Mouse (Mus musculus) fibroblast of lung, adult 2 months (primary cell): ENCODE results near the gene Ddr2.
A peak's percentile ranks its signal among the peaks of the same experiment; 100 is the strongest.

ENCODE experiments used
- DNase-seq: peaks from one replicate; pipeline ENCODE4 v3.0.0-alpha.2; 2011; ENCODE audit warnings: low read depth

Gene Ddr2

DNA sequence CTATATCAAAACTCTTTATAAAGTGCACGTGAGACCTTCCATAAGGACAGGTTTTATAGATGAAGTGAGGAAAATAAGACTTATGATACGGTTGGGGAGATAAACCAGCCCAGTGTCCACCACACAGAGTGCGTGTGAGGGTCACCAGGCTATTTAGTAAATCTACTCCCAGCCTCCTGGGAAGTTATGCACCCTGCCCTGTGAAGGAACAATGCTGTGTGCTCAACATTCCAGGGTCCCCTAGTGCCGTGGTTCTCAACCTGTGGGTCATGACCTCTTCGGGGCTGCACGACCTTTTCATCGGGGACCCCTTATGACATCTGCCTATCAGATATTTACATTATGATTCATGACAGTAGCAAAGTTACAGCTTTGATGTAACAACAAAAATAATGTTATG is 162.3 kb downstream of the Ddr2 start:
- DNase-seq = no peak

DNA sequence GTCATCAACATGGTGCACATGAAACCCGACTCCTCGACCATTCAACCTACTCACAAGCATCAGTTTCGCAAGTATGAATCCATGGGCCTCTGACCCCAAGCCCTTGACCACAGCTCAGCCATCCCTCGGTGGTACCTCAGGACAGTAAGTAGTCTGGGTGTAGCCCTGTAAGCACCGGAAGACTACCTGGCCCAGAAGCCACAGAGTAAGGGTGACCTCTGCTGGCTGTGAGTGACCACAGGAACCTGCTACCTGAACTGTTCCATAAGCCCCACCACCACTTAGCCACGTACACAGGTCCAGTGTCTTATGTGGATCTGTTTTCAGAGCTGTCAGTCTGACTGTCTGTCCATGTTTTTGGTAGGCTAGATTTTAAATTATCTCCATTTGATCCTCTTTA is 162.9 kb downstream of the Ddr2 start:
- DNase-seq = no peak

DNA sequence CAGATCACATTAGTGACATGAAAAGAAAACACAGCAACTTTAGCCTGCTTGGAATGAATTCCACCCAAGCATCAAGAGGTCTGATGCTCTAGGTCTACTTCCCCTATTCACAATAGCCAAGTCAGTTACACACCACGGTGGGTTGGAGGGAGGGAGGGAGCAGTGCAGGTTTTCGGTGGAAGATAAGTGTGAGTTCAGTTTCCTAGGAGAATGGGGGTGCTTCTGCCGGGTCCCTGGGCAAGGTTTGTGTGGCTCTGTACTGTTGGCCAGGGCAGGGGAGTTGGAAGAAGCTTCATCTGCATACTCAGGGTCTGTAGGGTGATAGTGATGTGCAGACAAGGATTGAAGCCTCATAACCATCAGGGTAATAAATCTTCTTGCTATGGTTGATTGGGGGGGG is 164.6 kb downstream of the Ddr2 start:
- DNase-seq = no peak

DNA sequence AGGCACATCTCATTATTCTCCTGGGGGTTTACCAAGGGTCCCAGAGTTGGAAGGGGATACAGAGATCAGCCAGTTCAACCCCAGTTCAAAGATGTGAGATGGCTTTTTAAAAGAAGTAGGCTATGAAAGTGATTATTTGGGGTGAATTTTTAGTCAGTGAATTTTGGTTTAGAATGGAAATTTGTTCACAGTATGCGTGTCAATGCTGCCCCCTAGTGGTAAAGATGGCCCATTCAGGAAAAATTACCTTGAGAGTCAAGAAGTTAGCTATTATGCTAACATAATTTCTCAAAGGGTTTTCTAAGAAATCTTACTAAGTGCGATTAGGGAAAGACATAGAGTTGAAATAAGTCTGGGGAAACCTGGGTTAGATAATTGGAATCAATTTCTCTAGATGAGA is 171.2 kb downstream of the Ddr2 start:
- DNase-seq = no peak

DNA sequence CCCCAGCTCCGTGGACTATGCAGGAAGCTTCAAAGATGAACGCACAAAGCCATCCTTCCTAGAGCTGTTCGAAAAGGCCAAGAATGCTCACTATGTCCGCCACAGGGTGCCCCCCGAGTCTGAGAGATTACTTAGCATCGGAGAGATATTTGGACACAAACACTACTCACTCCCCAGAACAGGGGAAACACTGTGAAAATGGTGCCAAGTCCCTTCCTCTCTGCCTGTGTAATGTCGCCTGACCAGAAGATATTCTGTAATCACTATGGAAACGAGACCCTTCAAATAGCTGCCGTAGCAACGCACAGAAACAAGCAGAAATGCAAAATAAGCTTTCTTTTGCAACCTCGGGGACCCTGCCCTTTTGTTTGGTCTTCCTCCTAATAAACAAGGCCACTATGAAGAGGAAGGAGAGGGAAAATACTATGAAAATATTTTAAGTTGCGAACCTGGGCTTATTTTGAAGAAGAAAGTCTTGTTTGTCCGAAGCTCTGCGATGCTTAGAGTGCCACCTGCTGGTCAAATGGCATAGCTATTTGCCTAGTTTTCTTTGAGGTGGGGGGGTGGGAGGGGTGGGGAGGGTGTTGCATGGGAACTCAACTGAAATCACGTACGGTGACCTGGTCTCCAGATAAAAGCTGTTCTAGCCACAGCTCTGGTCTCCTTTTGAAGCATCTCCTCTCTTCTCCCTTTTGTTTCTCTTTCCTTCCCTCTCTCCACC is 176.4 kb downstream of the Ddr2 start:
- DNase-seq = peak; percentile 40

DNA sequence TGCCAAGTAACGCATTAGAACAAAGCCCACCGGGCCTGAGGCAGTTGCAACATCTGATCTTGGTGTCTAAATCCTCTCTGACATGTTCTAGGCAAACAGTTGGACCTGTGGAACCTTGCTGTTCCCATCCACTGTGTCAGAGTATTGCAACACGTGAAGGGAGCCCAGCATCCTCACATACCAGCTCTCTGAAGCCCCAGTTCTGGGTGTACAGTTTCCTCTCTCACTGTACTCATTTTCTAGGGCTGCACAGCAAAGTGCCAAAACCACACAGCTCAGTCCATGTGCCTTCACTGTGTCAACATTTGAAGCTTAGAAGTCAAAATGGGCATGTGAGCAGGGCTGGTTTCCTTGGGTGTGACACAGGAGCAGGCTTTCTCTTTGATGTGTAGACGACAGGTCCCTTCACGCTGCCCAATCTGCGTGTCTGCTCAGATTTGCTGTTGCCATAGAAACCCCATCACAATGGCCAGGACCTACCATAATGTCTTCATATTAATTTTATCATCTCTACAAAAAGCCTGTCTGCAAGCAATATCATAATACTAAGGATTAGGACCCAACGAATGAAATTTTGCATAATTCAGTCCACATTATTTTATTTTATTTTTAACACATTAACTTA is 178.3 kb downstream of the Ddr2 start:
- DNase-seq = no peak

DNA sequence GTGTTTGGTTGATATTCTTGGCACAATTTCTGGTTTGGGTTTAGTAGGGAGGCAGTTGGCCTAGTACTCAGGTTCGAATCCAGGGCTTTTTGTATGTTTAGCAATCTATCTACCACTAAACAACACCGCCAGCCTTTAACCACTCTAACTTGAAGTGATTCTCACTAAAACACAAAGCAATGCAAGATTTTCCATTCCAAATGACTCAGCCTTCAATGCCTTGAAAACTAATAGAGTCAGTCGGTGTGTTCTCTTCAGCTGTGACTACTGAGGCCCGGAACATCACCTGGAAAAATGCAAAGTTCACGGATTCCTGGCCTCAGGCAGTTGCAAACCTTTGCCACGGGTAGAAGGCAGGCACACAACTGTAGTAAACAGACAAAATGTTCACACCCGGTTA is 178.9 kb downstream of the Ddr2 start:
- no peak for DNase-seq

DNA sequence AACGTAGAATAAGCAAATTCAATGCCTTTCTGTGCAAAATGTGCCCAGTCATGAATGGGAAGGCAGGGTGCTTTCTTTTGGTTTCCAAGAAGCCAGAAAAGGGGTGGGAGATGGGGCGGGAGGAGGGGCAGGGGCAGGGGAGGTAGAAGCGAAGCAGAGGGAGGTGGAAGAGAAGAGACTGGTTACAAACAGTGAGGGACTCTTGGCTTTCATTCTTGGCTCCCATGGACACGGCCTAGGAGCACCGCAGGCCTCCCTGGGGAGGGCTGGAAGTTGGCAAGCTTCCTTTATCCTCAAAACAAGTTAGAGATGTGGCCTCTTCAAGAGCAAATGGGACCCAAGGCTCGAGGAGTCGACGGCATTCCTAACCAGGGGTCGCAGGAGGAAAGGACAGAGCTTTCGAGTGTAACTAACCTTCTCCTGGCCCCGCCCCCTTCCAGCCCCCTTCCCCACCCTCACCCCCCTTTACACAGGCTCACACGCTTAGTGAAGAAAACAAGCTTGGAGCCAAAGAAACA is 182.0 kb downstream of the Ddr2 start, which contains the start of gene Ccdc190:
Gene Ccdc190 (plus strand): TSS at position 195 of the 518 bp plus-strand sequence.
- DNase-seq = no peak

DNA sequence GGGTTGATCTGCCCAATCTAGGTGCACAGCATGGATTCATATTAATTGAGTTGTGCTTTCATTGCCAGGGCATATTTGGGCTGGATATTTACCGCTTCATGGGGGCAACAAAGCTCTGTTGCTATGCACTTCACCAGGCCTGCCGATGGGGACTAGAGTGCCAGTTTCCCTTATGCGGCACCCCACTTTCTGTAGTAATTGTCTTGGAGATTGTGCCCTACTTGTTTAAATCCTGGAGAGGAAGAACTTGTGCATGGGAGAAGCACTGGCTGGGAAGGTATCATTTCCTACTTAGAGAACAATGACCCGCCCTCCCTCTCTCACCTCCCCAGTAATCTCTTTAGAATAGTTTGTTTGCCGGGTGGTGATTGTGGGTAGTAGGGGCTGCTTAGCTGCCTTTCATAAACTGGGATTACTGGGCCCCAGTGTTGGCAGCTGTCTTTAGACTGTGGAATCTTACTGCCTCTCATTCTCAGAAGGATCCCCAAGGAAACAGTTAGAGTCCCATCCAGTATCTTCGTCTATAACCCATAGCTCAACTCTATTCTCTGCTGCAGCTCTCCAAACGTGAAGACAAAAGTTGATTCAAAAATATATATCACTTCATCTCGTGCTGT is 182.7 kb downstream of the Ddr2 start:
- DNase-seq = no peak

DNA sequence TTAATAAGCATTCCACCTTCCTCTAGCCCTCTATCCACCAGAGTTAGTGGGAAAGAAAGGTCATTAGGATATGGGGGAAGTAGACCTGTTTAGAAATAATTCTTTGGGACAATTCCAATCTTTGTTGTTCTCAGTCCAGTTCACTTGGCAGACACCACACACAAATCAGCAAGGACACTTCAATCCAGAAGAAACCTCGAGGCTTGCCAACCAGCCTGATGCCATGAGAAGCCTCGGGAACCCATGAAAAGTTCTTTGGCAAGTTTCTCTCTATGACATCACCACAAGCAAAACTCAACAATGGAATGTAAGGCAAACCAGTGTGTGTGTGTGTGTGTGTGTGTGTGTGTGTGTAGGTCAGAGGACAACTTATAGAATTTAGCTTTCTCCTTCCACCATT is 186.0 kb downstream of the Ddr2 start:
- DNase-seq = no peak
